Mouse (Mus musculus): ENCODE measurements around the gene Srprb.

DNA sequence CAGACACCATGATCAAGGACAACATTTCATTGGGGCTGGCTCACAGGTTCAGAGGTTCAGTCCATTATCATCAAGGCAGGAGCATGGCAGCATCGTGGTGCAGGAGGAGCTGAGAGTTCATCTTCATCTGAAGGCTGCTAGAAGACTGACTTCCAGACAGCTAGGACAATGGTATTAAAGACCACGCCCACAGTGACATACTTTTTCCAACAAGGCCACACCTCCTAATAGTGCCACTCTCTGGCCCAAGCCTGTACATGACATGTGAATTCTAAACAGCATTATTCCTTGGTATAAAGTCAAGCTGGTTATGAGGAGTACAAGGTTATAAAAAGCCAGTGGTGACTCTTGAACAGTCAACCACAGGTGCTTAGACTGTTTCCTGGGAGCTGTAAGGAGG lies 47.4 kb downstream of the Srprb start:
- TF ChIP-seq POLR2A (IDR thresholded peaks at IDR 0.05; ENCODE audit: low read depth, low read length) (no peak), CTCF (IDR thresholded peaks at IDR 0.05; ENCODE audit: borderline replicate concordance, insufficient read depth, low read length) (no peak)

All from embryonic fibroblast, embryonic 13.5 days (primary cell).